Mouse (Mus musculus) heart, postnatal 0 days (tissue): ENCODE results near the gene Amot. TPM values are rescaled to one million over a fixed set of nuclear protein-coding genes. Genes with fewer than 3 reads are reported as not detected.

Source experiments
- ATAC-seq: fragments of 200-750 bp; cut with Nextera tagmentation; 2 replicates; pipeline ENCODE4 v1.8.0; 2017; ENCODE audit warnings: low read depth, moderate number of reproducible peaks, moderate library complexity; ENCODE audit not compliant: insufficient read depth
- DNase-seq: peaks from one replicate; pipeline ENCODE4 v3.0.0-alpha.2; 2016; ENCODE audit warnings: low spot score
- H3K27ac ChIP-seq: fragments of 300-500 bp; sonication (generic); 2 replicates; pipeline ENCODE4 v1.5.1; 2014; ENCODE audit warnings: low read depth, mild to moderate bottlenecking
- H3K27me3 ChIP-seq: fragments of 300-500 bp; sonication (generic); 2 replicates; pipeline ENCODE4 v1.6.1; 2014; ENCODE audit warnings: low read length, mixed read lengths; ENCODE audit not compliant: control insufficient read depth, insufficient read depth
- H3K36me3 ChIP-seq: fragments of 300-500 bp; sonication (generic); replicated peaks from 2 replicates; pipeline ENCODE4 v1.6.1; 2014; ENCODE audit warnings: low read length, mixed read lengths; ENCODE audit not compliant: control insufficient read depth, insufficient read depth
- H3K4me1 ChIP-seq: fragments of 300-500 bp; sonication (generic); 2 replicates; pipeline ENCODE4 v1.6.1; 2014; ENCODE audit warnings: antibody characterized with exemption; ENCODE audit not compliant: control insufficient read depth, insufficient read depth
- H3K4me2 ChIP-seq: fragments of 300-500 bp; sonication (generic); 2 replicates; pipeline ENCODE4 v1.6.1; 2014; ENCODE audit warnings: low read depth, mild to moderate bottlenecking, low read length, moderate library complexity
- H3K4me3 ChIP-seq: fragments of 300-500 bp; sonication (generic); 2 replicates; pipeline ENCODE4 v1.5.1; 2014; ENCODE audit warnings: low read depth, low read length
- H3K9ac ChIP-seq: fragments of 300-500 bp; sonication (generic); replicated peaks from 2 replicates; pipeline ENCODE4 v1.6.1; 2014; ENCODE audit warnings: low read depth, low read length, mixed read lengths
- H3K9me3 ChIP-seq: fragments of 300-500 bp; sonication (generic); replicated peaks from 2 replicates; pipeline ENCODE4 v1.6.1; 2016; ENCODE audit warnings: low read length; ENCODE audit not compliant: control insufficient read depth
- CTCF ChIP-seq: IDR thresholded peaks from 2 replicates; pipeline ENCODE4 v1.5.1; 2016; ENCODE audit warnings: antibody characterized with exemption, control low read depth, low read depth
- EP300 ChIP-seq: IDR thresholded peaks from 2 replicates; pipeline ENCODE4 v1.6.1; 2016; ENCODE audit warnings: antibody characterized with exemption, low read depth
- WGBS: fragments of 180-500 bp; shearing (Covaris S2); extraction: QIAGEN DNeasy Blood & Tissue Kit; methylation state at CpG from one replicate; pipeline ENCODE4 v1.1.7; 2014; 5-methylcytosine and 5-hydroxymethylcytosine counted together
- polyA plus RNA-seq: library from polyadenylated mRNA; unstranded; fragments of >200 nt; fragmentation: Nextera tagmentation; extraction: Ambion mirVana; gene quantifications from 2 replicates; pipeline ENCODE4 v1.2.1, GENCODE M21; 2015
- total RNA-seq: library from RNA; depleted of rRNA; stranded (reverse); fragments of >200 nt; gene quantifications from 2 replicates; pipeline ENCODE4 v1.2.3, GENCODE M21; 2014; ENCODE audit warnings: low replicate concordance; rRNA removed

The Amot gene
- total and polyA plus RNA-seq, 2 experiments from 2014 or later: 2.0 to 6.3 TPM

- ATAC-seq: no peak
- Histone ChIP-seq H3K9ac (no peak overlapping the region), H3K4me3 (no peak overlapping the region), H3K27me3 (no peaks in the 10 kb centered on the region), H3K4me1 (no peaks in the 10 kb centered on the region), H3K4me2 (no peak overlapping the region), H3K27ac (no peak overlapping the region), H3K36me3 (no peaks in the 10 kb centered on the region), H3K9me3 (no peaks in the 10 kb centered on the region)
- WGBS: 40% methylated on average over 2 of the region's 2 CpGs
- TF ChIP-seq EP300: no peak
- no peak for TF ChIP-seq CTCF
- no peak for DNase-seq
Observed at GRCm38 (mm10) chrX:145424026-145424425, 81.0 kb downstream of the Amot start.

GRCm38 (mm10) chrX:145414319-145414718 is 90.7 kb downstream of the Amot start:
- no peak for ATAC-seq
- 43% methylated on average over 1 of the region's 1 CpGs for WGBS

GRCm38 (mm10) chrX:145411425-145411824 is 93.6 kb downstream of the Amot start:
- no peak for DNase-seq

More at GRCm38 (mm10) chrX:145414319-145414718, 90.7 kb downstream of the Amot start:
- Histone ChIP-seq H3K4me2 (no peak overlapping the region), H3K4me1 (no peaks in the 10 kb centered on the region), H3K27me3 (no peaks in the 10 kb centered on the region), H3K9me3 (no peaks in the 10 kb centered on the region), H3K4me3 (no peak overlapping the region), H3K36me3 (no peaks in the 10 kb centered on the region), H3K9ac (no peak overlapping the region), H3K27ac (no peak overlapping the region)
- no peak for TF ChIP-seq EP300
- no peak for TF ChIP-seq CTCF
- no peak for DNase-seq

DNA sequence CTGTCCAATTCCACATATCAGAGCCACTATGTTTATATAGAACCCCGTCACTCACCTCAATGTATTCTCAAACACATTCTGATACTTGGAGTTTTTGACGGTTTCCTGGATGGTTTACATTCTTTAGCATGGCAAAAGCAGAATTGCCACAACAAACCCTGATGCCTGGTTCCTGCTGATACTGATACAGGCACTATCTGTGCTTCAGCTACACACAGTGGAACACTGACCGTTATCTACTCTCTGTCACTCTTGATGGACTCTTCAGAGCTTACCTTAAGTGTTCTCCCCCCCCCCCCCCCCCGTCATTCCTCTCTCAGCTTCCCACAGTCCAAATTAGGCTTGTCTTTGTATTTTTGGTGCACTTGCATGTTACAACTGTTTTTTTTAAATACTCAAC is 98.9 kb downstream of the Amot start:
- Histone ChIP-seq H3K9me3 (no peaks in the 10 kb centered on the region), H3K4me2 (no peak overlapping the region), H3K36me3 (no peaks in the 10 kb centered on the region), H3K4me1 (no peaks in the 10 kb centered on the region), H3K9ac (no peak overlapping the region), H3K27me3 (no peaks in the 10 kb centered on the region), H3K27ac (no peak overlapping the region), H3K4me3 (no peak overlapping the region)
- no peak for TF ChIP-seq CTCF
- no peak for TF ChIP-seq EP300
- no peak for DNase-seq
- ATAC-seq: no peak
- 24% methylated on average over 4 of the region's 4 CpGs for WGBS

More at GRCm38 (mm10) chrX:145411425-145411824, 93.6 kb downstream of the Amot start:
- no peaks in the 10 kb centered on the region for H3K36me3 ChIP-seq
- H3K4me3 ChIP-seq: no peak overlapping the region
- no peaks in the 10 kb centered on the region for H3K4me1 ChIP-seq
- no peak for ATAC-seq
- no peak for TF ChIP-seq CTCF
- TF ChIP-seq EP300: no peak
- no peak overlapping the region for H3K27ac ChIP-seq
- H3K9ac ChIP-seq: no peak overlapping the region
- H3K9me3 ChIP-seq: no peaks in the 10 kb centered on the region
- H3K27me3 ChIP-seq: no peaks in the 10 kb centered on the region
- 52% methylated on average over 6 of the region's 6 CpGs for WGBS
- no peak overlapping the region for H3K4me2 ChIP-seq

- Histone ChIP-seq H3K4me3 (no peak overlapping the region), H3K27ac (no peak overlapping the region), H3K4me2 (no peak overlapping the region), H3K27me3 (no peaks in the 10 kb centered on the region), H3K4me1 (no peaks in the 10 kb centered on the region), H3K9ac (no peak overlapping the region), H3K36me3 (no peaks in the 10 kb centered on the region), H3K9me3 (no peaks in the 10 kb centered on the region)
- ATAC-seq: no peak
- TF ChIP-seq CTCF: no peak
- TF ChIP-seq EP300: no peak
- no peak for DNase-seq
- WGBS: 60% methylated on average over 3 of the region's 3 CpGs
Observed at GRCm38 (mm10) chrX:145401926-145402325, 103.1 kb downstream of the Amot start.

DNA sequence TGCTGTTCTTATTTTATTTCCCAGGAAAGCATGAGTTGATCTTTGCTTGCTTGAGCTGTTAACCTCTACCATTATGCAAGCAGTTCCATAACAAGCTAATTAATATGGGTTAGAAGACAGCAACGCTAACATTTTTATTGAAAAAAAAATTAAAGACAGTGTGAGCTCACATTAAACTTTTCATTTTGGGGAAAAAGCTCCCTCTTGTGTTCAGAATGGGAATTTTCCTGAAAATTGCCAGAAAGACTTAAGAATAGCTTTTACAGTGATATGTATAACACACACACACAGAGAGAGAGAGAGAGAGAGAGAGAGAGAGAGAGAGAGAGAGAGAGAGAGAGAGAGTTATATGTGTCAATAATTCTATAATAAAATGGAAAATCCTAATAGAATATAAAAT is 105.7 kb downstream of the Amot start:
- no peak for DNase-seq
- Histone ChIP-seq H3K27ac (no peak overlapping the region), H3K4me3 (no peak overlapping the region), H3K9ac (no peak overlapping the region), H3K27me3 (no peaks in the 10 kb centered on the region), H3K4me2 (no peak overlapping the region), H3K9me3 (no peaks in the 10 kb centered on the region), H3K4me1 (no peaks in the 10 kb centered on the region), H3K36me3 (no peaks in the 10 kb centered on the region)
- TF ChIP-seq CTCF: peak; percentile 20
- TF ChIP-seq EP300: no peak
- no peak for ATAC-seq
- WGBS: 13% methylated on average over 1 of the region's 1 CpGs

Other genes with a start within 250 kb of the Amot start
- not detected in 2 replicates for gene Lhfpl1, start 156.1 kb downstream of the Amot start, total RNA-seq
- gene Lhfpl1, start 156.1 kb downstream of the Amot start, polyA plus RNA-seq: 0.05 TPM in 1 of 2 replicates, not detected in the other